Mouse (Mus musculus) limb, embryonic 14.5 days (tissue): ENCODE data around the gene Chn2. TPM values are rescaled to one million over a fixed set of nuclear protein-coding genes. Genes with fewer than 3 reads are reported as not detected.

ENCODE experiments used
- ATAC-seq: fragments of 200-750 bp; cut with Nextera tagmentation; 2 replicates; pipeline ENCODE4 v1.8.0; 2017; ENCODE audit warnings: low read depth, moderate number of reproducible peaks, moderate TSS enrichment; ENCODE audit not compliant: low FRiP score
- DNase-seq: peaks from one replicate; pipeline ENCODE4 v3.0.0-alpha.2; 2015; ENCODE audit warnings: low spot score
- H3K27ac ChIP-seq: fragments of 300-500 bp; sonication (generic); replicated peaks from 2 replicates; pipeline ENCODE4 v1.5.1; 2014; ENCODE audit warnings: low read depth, mild to moderate bottlenecking, low read length, moderate library complexity, mixed read lengths
- H3K27me3 ChIP-seq: fragments of 300-500 bp; sonication (generic); 2 replicates; pipeline ENCODE4 v1.6.1; 2014; ENCODE audit warnings: low read length, mixed read lengths; ENCODE audit not compliant: control insufficient read depth, insufficient read depth
- H3K36me3 ChIP-seq: fragments of 300-500 bp; sonication (generic); 2 replicates; pipeline ENCODE4 v1.6.1; 2014; ENCODE audit warnings: mild to moderate bottlenecking, low read length, moderate library complexity, mixed read lengths; ENCODE audit not compliant: control insufficient read depth, insufficient read depth
- H3K4me1 ChIP-seq: fragments of 300-500 bp; sonication (generic); 2 replicates; pipeline ENCODE4 v1.6.1; 2014; ENCODE audit warnings: antibody characterized with exemption, low read length, mixed read lengths; ENCODE audit not compliant: control insufficient read depth, insufficient read depth
- H3K4me2 ChIP-seq: fragments of 300-500 bp; sonication (generic); replicated peaks from 2 replicates; pipeline ENCODE4 v1.6.1; 2014; ENCODE audit warnings: low read depth, mild to moderate bottlenecking, low read length, moderate library complexity; ENCODE audit not compliant: severe bottlenecking
- H3K4me3 ChIP-seq: fragments of 300-500 bp; sonication (generic); replicated peaks from 2 replicates; pipeline ENCODE4 v1.5.1; 2014; ENCODE audit warnings: low read length
- H3K9ac ChIP-seq: fragments of 300-500 bp; sonication (generic); 2 replicates; pipeline ENCODE4 v1.6.1; 2014; ENCODE audit warnings: mild to moderate bottlenecking, low read depth, low read length, moderate library complexity; ENCODE audit not compliant: severe bottlenecking
- H3K9me3 ChIP-seq: fragments of 300-500 bp; sonication (generic); 2 replicates; pipeline ENCODE4 v1.6.1; 2016; ENCODE audit warnings: low read length; ENCODE audit not compliant: control insufficient read depth
- POLR2A ChIP-seq: fragments of 200-500 bp; IDR thresholded peaks from 2 replicates; pipeline ENCODE4 v1.8.0; 2012; ENCODE audit warnings: inconsistent platforms, mild to moderate bottlenecking, moderate library complexity, borderline replicate concordance; ENCODE audit not compliant: insufficient read depth, insufficient read length; ENCODE audit errors: extremely low read depth
- WGBS: fragments of 180-500 bp; shearing (Covaris S2); extraction: QIAGEN DNeasy Blood & Tissue Kit; methylation state at CpG from one replicate; pipeline ENCODE4 v1.1.7; 2014; 5-methylcytosine and 5-hydroxymethylcytosine counted together
- polyA plus RNA-seq, 2 experiments: library from polyadenylated mRNA; depleted of rRNA in 1 of 2; stranded (reverse) in 1 of 2; unstranded in 1 of 2; fragments of >200 nt; fragmentation: Nextera tagmentation in 1 of 2; extraction: Ambion mirVana in 1 of 2; gene quantifications; 2 replicates each; pipeline versions ENCODE4 v1.2.1 to v1.2.3; 2012 to 2014

The Chn2 gene
- polyA plus RNA-seq, 2 experiments = 11.5 to 14.3 TPM

GRCm38 (mm10) chr6:54255321-54255720 is 216.0 kb downstream of the Chn2 start:
- ATAC-seq = no peak
- H3K4me2 ChIP-seq = no peak overlapping the region
- peaks cover 11% of the 10 kb centered on the region; the same call in 1 of the 2 replicates for H3K4me1 ChIP-seq
- no peak overlapping the region for H3K9ac ChIP-seq
- WGBS = 30% methylated on average over 11 of the region's 11 CpGs
- no peaks in the 10 kb centered on the region for H3K9me3 ChIP-seq
- no peak for DNase-seq
- H3K27ac ChIP-seq = no peak overlapping the region
- H3K36me3 ChIP-seq = no peaks in the 10 kb centered on the region
- no peaks in the 10 kb centered on the region for H3K27me3 ChIP-seq
- H3K4me3 ChIP-seq = no peak overlapping the region
- no peak for TF ChIP-seq POLR2A

GRCm38 (mm10) chr6:54256397-54256796 is 217.0 kb downstream of the Chn2 start:
- TF ChIP-seq POLR2A = no peak
- ATAC-seq (no peak), DNase-seq (no peak)
- H3K27me3 ChIP-seq = no peaks in the 10 kb centered on the region
- H3K27ac ChIP-seq = no peak overlapping the region
- H3K4me1 ChIP-seq = peaks cover 11% of the 10 kb centered on the region; the same call in 1 of the 2 replicates
- no peak overlapping the region for H3K9ac ChIP-seq
- H3K36me3 ChIP-seq = no peaks in the 10 kb centered on the region
- no peak overlapping the region for H3K4me2 ChIP-seq
- no peaks in the 10 kb centered on the region for H3K9me3 ChIP-seq
- 84% methylated on average over 10 of the region's 10 CpGs for WGBS
- no peak overlapping the region for H3K4me3 ChIP-seq

GRCm38 (mm10) chr6:54257552-54257951 is 218.2 kb downstream of the Chn2 start:
- 0 out of 2 replicates have a peak, but pooled peaks cover 4% of the 10 kb centered on the region for H3K4me1 ChIP-seq
- no peak overlapping the region for H3K9ac ChIP-seq
- TF ChIP-seq POLR2A = no peak
- no peak overlapping the region for H3K4me3 ChIP-seq
- no peak overlapping the region for H3K4me2 ChIP-seq
- H3K9me3 ChIP-seq = no peaks in the 10 kb centered on the region
- no peak for ATAC-seq
- 82% methylated on average over 3 of the region's 3 CpGs for WGBS
- no peak overlapping the region for H3K27ac ChIP-seq
- no peak for DNase-seq
- H3K36me3 ChIP-seq = no peaks in the 10 kb centered on the region
- no peaks in the 10 kb centered on the region for H3K27me3 ChIP-seq

GRCm38 (mm10) chr6:54258462-54258861 is 219.1 kb downstream of the Chn2 start:
- ATAC-seq = no peak
- H3K4me1 ChIP-seq = 0 out of 2 replicates have a peak, but pooled peaks cover 4% of the 10 kb centered on the region
- WGBS = 85% methylated on average over 5 of the region's 5 CpGs

GRCm38 (mm10) chr6:54262732-54263131 is 223.4 kb downstream of the Chn2 start:
- H3K27ac ChIP-seq = no peak overlapping the region
- H3K36me3 ChIP-seq = no peaks in the 10 kb centered on the region
- H3K27me3 ChIP-seq = no peaks in the 10 kb centered on the region
- no peak overlapping the region for H3K4me3 ChIP-seq
- no peaks in the 10 kb centered on the region for H3K4me1 ChIP-seq
- no peaks in the 10 kb centered on the region for H3K9me3 ChIP-seq
- 63% methylated on average over 2 of the region's 2 CpGs for WGBS
- no peak for TF ChIP-seq POLR2A
- DNase-seq (no peak), ATAC-seq (no peak)
- H3K9ac ChIP-seq = no peak overlapping the region
- H3K4me2 ChIP-seq = no peak overlapping the region

More at GRCm38 (mm10) chr6:54258462-54258861, 219.1 kb downstream of the Chn2 start:
- H3K36me3 ChIP-seq = no peaks in the 10 kb centered on the region
- no peak for TF ChIP-seq POLR2A
- H3K9ac ChIP-seq = no peak overlapping the region
- H3K27ac ChIP-seq = no peak overlapping the region
- H3K4me2 ChIP-seq = no peak overlapping the region
- DNase-seq = no peak
- no peak overlapping the region for H3K4me3 ChIP-seq
- H3K27me3 ChIP-seq = no peaks in the 10 kb centered on the region
- H3K9me3 ChIP-seq = no peaks in the 10 kb centered on the region

GRCm38 (mm10) chr6:54263890-54264289 is 224.5 kb downstream of the Chn2 start:
- no peak; the same call in 1 of the 2 replicates for ATAC-seq
- H3K4me1 ChIP-seq = no peaks in the 10 kb centered on the region
- no peak for TF ChIP-seq POLR2A
- no peaks in the 10 kb centered on the region for H3K36me3 ChIP-seq
- H3K9me3 ChIP-seq = no peaks in the 10 kb centered on the region
- no peak overlapping the region for H3K27ac ChIP-seq
- no peak overlapping the region for H3K9ac ChIP-seq
- H3K27me3 ChIP-seq = no peaks in the 10 kb centered on the region
- H3K4me3 ChIP-seq = no peak overlapping the region
- H3K4me2 ChIP-seq = no peak overlapping the region
- no peak for DNase-seq
- WGBS = 86% methylated on average over 2 of the region's 2 CpGs
